Mouse (Mus musculus) cerebellum, adult 11-12 months (tissue): ENCODE results near the gene B3gnt2.

Experiments
- DNase-seq: peaks from one replicate; pipeline ENCODE4 v3.0.0; 2022

B3gnt2 gene

GRCm38 (mm10) chr11:22813427-22813826 lies 47.3 kb downstream of the B3gnt2 start:
- no peak for DNase-seq

- no peak for DNase-seq
Observed at GRCm38 (mm10) chr11:22811413-22811812, 49.3 kb downstream of the B3gnt2 start.

GRCm38 (mm10) chr11:22809465-22810096 lies 51.2 kb downstream of the B3gnt2 start:
- no peak for DNase-seq

GRCm38 (mm10) chr11:22808040-22808439 lies 52.7 kb downstream of the B3gnt2 start:
- DNase-seq = no peak

GRCm38 (mm10) chr11:22805171-22805570 lies 55.6 kb downstream of the B3gnt2 start:
- DNase-seq = no peak

GRCm38 (mm10) chr11:22799987-22800424 lies 60.8 kb downstream of the B3gnt2 start:
- DNase-seq = no peak

- no peak for DNase-seq
Observed at GRCm38 (mm10) chr11:22798916-22799315, 61.8 kb downstream of the B3gnt2 start.

GRCm38 (mm10) chr11:22794734-22795133 lies 66.0 kb downstream of the B3gnt2 start:
- no peak for DNase-seq

GRCm38 (mm10) chr11:22793881-22794203 lies 66.9 kb downstream of the B3gnt2 start:
- DNase-seq = no peak

GRCm38 (mm10) chr11:22793176-22793880 lies 67.4 kb downstream of the B3gnt2 start:
- no peak for DNase-seq

- DNase-seq = no peak
Observed at GRCm38 (mm10) chr11:22792149-22792548, 68.6 kb downstream of the B3gnt2 start.

- no peak for DNase-seq
Observed at GRCm38 (mm10) chr11:22791726-22792125, 69.0 kb downstream of the B3gnt2 start.

- no peak for DNase-seq
Observed at GRCm38 (mm10) chr11:22787833-22788232, 72.9 kb downstream of the B3gnt2 start.

- no peak for DNase-seq
Observed at GRCm38 (mm10) chr11:22784477-22784876, 76.3 kb downstream of the B3gnt2 start.

GRCm38 (mm10) chr11:22782705-22783124 lies 78.0 kb downstream of the B3gnt2 start:
- no peak for DNase-seq

GRCm38 (mm10) chr11:22781190-22781589 lies 79.6 kb downstream of the B3gnt2 start:
- no peak for DNase-seq

- no peak for DNase-seq
Observed at GRCm38 (mm10) chr11:22780761-22781160, 80.0 kb downstream of the B3gnt2 start.

GRCm38 (mm10) chr11:22779821-22780551 lies 80.8 kb downstream of the B3gnt2 start:
- no peak for DNase-seq

GRCm38 (mm10) chr11:22778596-22778995 lies 82.2 kb downstream of the B3gnt2 start:
- DNase-seq = no peak

- no peak for DNase-seq
Observed at GRCm38 (mm10) chr11:22777531-22777930, 83.2 kb downstream of the B3gnt2 start.

GRCm38 (mm10) chr11:22774821-22775220 lies 85.9 kb downstream of the B3gnt2 start:
- DNase-seq = no peak

GRCm38 (mm10) chr11:22766238-22766637 lies 94.5 kb downstream of the B3gnt2 start:
- DNase-seq = no peak

- no peak for DNase-seq
Observed at GRCm38 (mm10) chr11:22765425-22765824, 95.3 kb downstream of the B3gnt2 start.
